Mouse (Mus musculus): ENCODE data around the gene Synpo2. TPM values are rescaled to one million over a fixed set of nuclear protein-coding genes. Genes with fewer than 3 reads are reported as not detected.
A peak's percentile ranks its signal among the peaks of the same experiment; 100 is the strongest.
"Not testable (repeated sequence)": the region's sequence is repeated elsewhere in the genome, so short reads cannot be mapped to it uniquely, and the experiment has no call there.

Gene Synpo2
- total and polyA plus RNA-seq, 2 experiments from 2014 or later, result 1.6 to 2.5 TPM

- Histone ChIP-seq H3K36me3 (ENCODE audit: insufficient read depth) (no peaks in the 10 kb centered on the region), H3K27ac (ENCODE audit: low read depth, low read length) (no peak overlapping the region), H3K9me3 (ENCODE audit: low read length) (no peaks in the 10 kb centered on the region), H3K4me2 (ENCODE audit: low read depth) (no peak overlapping the region), H3K9ac (no peak overlapping the region), H3K27me3 (ENCODE audit: insufficient read depth, low read length) (no peaks in the 10 kb centered on the region), H3K4me3 (ENCODE audit: low read depth, low read length) (no peak overlapping the region), H3K4me1 (ENCODE audit: insufficient read depth) (no peaks in the 10 kb centered on the region)
- no peak for DNase-seq
- 95% methylated on average over 6 of the region's 6 CpGs for WGBS
- no peak for TF ChIP-seq CTCF (IDR thresholded peaks at IDR 0.05; ENCODE audit: low read depth)
- no peak for ATAC-seq
Measured at GRCm38 (mm10) chr3:123131151-123131756, 104.7 kb downstream of the Synpo2 start.

GRCm38 (mm10) chr3:123130314-123131150 lies 105.4 kb downstream of the Synpo2 start:
- Histone ChIP-seq H3K4me3 (ENCODE audit: low read depth, low read length) (no peak overlapping the region), H3K27me3 (ENCODE audit: insufficient read depth, low read length) (no peaks in the 10 kb centered on the region), H3K9ac (no peak overlapping the region), H3K27ac (ENCODE audit: low read depth, low read length) (no peak overlapping the region), H3K36me3 (ENCODE audit: insufficient read depth) (no peaks in the 10 kb centered on the region), H3K4me1 (ENCODE audit: insufficient read depth) (no peaks in the 10 kb centered on the region), H3K4me2 (ENCODE audit: low read depth) (no peak overlapping the region), H3K9me3 (ENCODE audit: low read length) (no peaks in the 10 kb centered on the region)
- WGBS, result 88% methylated on average over 14 of the region's 14 CpGs
- ATAC-seq, result no peak
- no peak for TF ChIP-seq CTCF (IDR thresholded peaks at IDR 0.05; ENCODE audit: low read depth)
- no peak for DNase-seq

GRCm38 (mm10) chr3:123128781-123129180 lies 107.2 kb downstream of the Synpo2 start:
- Histone ChIP-seq H3K27ac (ENCODE audit: low read depth, low read length) (no peak overlapping the region), H3K9ac (no peak overlapping the region), H3K36me3 (ENCODE audit: insufficient read depth) (no peaks in the 10 kb centered on the region), H3K9me3 (ENCODE audit: low read length) (no peaks in the 10 kb centered on the region), H3K27me3 (ENCODE audit: insufficient read depth, low read length) (no peaks in the 10 kb centered on the region), H3K4me3 (ENCODE audit: low read depth, low read length) (no peak overlapping the region), H3K4me1 (ENCODE audit: insufficient read depth) (no peaks in the 10 kb centered on the region), H3K4me2 (ENCODE audit: low read depth) (no peak overlapping the region)
- peak; percentile 25 for DNase-seq
- no peak for TF ChIP-seq CTCF (IDR thresholded peaks at IDR 0.05; ENCODE audit: low read depth)
- WGBS, result 61% methylated on average over 8 of the region's 8 CpGs
- ATAC-seq, result peak; percentile 59

GRCm38 (mm10) chr3:123128091-123128490 lies 107.9 kb downstream of the Synpo2 start:
- no peaks in the 10 kb centered on the region for H3K36me3 ChIP-seq (ENCODE audit: insufficient read depth)
- WGBS, result 69% methylated on average over 7 of the region's 7 CpGs

GRCm38 (mm10) chr3:123126741-123127140 lies 109.2 kb downstream of the Synpo2 start:
- H3K4me2 ChIP-seq (ENCODE audit: low read depth); H3K27me3 ChIP-seq (ENCODE audit: insufficient read depth, low read length); H3K4me3 ChIP-seq (ENCODE audit: low read depth, low read length); H3K27ac ChIP-seq (ENCODE audit: low read depth, low read length); H3K4me1 ChIP-seq (ENCODE audit: insufficient read depth); H3K9ac ChIP-seq; DNase-seq; ATAC-seq; H3K9me3 ChIP-seq (ENCODE audit: low read length); H3K36me3 ChIP-seq (ENCODE audit: insufficient read depth): not testable (repeated sequence)
- 94% methylated on average over 4 of the region's 4 CpGs for WGBS

More at GRCm38 (mm10) chr3:123128091-123128490, 107.9 kb downstream of the Synpo2 start:
- H3K4me1 ChIP-seq (ENCODE audit: insufficient read depth), result no peaks in the 10 kb centered on the region
- H3K9me3 ChIP-seq (ENCODE audit: low read length), result no peaks in the 10 kb centered on the region
- H3K9ac ChIP-seq, result no peak overlapping the region
- no peak for TF ChIP-seq CTCF (IDR thresholded peaks at IDR 0.05; ENCODE audit: low read depth)
- H3K4me3 ChIP-seq (ENCODE audit: low read depth, low read length), result no peak overlapping the region
- H3K27ac ChIP-seq (ENCODE audit: low read depth, low read length), result no peak overlapping the region
- no peak overlapping the region for H3K4me2 ChIP-seq (ENCODE audit: low read depth)
- DNase-seq, result no peak
- no peaks in the 10 kb centered on the region for H3K27me3 ChIP-seq (ENCODE audit: insufficient read depth, low read length)
- ATAC-seq, result no peak

GRCm38 (mm10) chr3:123123817-123124216 lies 112.1 kb downstream of the Synpo2 start:
- no peak for ATAC-seq
- Histone ChIP-seq H3K27me3 (ENCODE audit: insufficient read depth, low read length) (no peaks in the 10 kb centered on the region), H3K36me3 (ENCODE audit: insufficient read depth) (no peaks in the 10 kb centered on the region), H3K4me3 (ENCODE audit: low read depth, low read length) (no peak overlapping the region), H3K9me3 (ENCODE audit: low read length) (no peaks in the 10 kb centered on the region), H3K9ac (no peak overlapping the region), H3K27ac (ENCODE audit: low read depth, low read length) (no peak overlapping the region), H3K4me1 (ENCODE audit: insufficient read depth) (no peaks in the 10 kb centered on the region), H3K4me2 (ENCODE audit: low read depth) (no peak overlapping the region)
- 82% methylated on average over 8 of the region's 8 CpGs for WGBS
- no peak for TF ChIP-seq CTCF (IDR thresholded peaks at IDR 0.05; ENCODE audit: low read depth)
- DNase-seq, result no peak
